Mouse (Mus musculus): ENCODE data around the gene Atxn1.

GRCm38 (mm10) chr13:45636435-45636834 lies 328.4 kb downstream of the Atxn1 start:
- TF ChIP-seq POLR2A (IDR thresholded peaks at IDR 0.05; ENCODE audit: low read depth, low read length), result no peak
- TF ChIP-seq CTCF (IDR thresholded peaks at IDR 0.05; ENCODE audit: borderline replicate concordance, insufficient read depth, low read length), result no peak
